Mouse (Mus musculus): ENCODE results near the gene Castor1. TPM values are rescaled to one million over a fixed set of nuclear protein-coding genes. Genes with fewer than 3 reads are reported as not detected.

The Castor1 gene
- polyA plus RNA-seq, 1 experiment: 15.8 TPM

GRCm38 (mm10) chr11:4196636-4197035 is 21.4 kb upstream of the Castor1 start:
- Histone ChIP-seq H3K27ac (ENCODE audit: insufficient read depth, low read depth, low read length) (peak overlapping the region; percentile 97), H3K4me1 (ENCODE audit: control insufficient read depth, insufficient read depth, low read length) (peaks cover 65% of the 10 kb centered on the region), H3K4me3 (ENCODE audit: insufficient read depth, low read depth, low read length) (no peak overlapping the region), H3K27me3 (replicated peaks; ENCODE audit: control insufficient read depth, insufficient read depth, low read length) (no peaks in the 10 kb centered on the region), H3K36me3 (ENCODE audit: control insufficient read depth, insufficient read depth, low read length) (no peaks in the 10 kb centered on the region)
- peak; percentile 90 for DNase-seq
- 29% methylated on average over 8 of the region's 8 CpGs for WGBS
- TF ChIP-seq CTCF (conservative IDR thresholded peaks at IDR 0.05; ENCODE audit: insufficient read depth, insufficient read length, low read depth, low read length) (no peak), POLR2A (IDR thresholded peaks at IDR 0.05; ENCODE audit: low read depth, low read length) (no peak)

DNA sequence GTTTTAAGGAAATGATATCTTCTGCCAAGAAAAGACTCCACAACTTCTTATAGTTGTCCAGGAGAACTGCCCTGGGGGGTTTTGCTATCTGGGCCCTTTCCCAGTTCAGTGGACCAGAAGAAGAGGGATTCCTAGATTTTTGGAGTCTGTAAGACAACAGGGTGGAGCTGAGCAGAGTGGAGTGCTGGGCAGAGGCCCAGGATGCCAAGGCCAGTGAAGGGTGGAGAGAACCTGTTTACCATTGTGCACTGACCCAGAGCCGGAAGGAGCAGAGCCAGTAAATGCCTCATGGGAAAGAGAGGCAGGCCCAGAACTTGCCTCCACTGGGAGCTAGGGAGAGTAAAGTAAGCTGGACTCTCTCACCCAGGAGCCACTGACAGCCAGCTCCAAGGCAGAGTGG is 20.3 kb upstream of the Castor1 start:
- DNase-seq: peak; percentile 96

DNA sequence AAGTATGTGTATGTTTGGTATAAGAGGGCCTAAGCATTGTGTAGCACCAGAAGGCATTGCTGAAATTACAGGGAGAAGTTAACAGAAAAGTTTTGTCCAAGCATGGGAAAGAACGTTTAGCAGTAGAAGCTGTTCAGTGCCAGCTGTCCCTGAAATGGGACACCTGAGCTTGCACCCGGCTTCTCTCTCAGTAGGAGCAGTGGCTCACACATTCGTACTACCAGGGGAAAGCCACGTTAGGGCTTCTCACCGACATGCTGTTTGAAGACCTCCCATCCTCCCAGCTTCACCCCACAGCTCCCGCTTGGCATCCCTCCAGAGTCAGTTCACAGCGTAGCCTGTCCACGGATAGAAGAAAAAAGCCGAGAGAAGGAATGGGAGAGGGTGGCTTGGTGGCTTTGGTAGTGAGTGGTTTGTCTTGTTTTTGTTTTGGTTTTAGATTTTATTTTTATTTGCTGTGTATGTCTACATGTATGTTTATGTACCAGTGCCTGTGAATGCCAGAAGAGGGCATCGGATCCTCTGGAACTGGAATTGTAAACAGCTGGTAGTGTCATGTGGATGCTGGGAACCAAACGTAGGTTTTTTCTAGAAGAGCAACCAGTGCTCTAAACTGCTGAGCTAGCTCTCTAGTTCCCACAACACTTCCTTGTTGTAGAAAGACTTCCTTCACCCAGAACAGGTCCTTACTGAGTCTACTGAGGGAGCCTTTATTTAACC is 15.9 kb upstream of the Castor1 start:
- 37% methylated on average over 11 of the region's 11 CpGs for WGBS
- no peak overlapping the region for H3K4me3 ChIP-seq (ENCODE audit: insufficient read depth, low read depth, low read length)
- no peaks in the 10 kb centered on the region for H3K27me3 ChIP-seq (replicated peaks; ENCODE audit: control insufficient read depth, insufficient read depth, low read length)
- no peaks in the 10 kb centered on the region for H3K36me3 ChIP-seq (ENCODE audit: control insufficient read depth, insufficient read depth, low read length)
- TF ChIP-seq CTCF (conservative IDR thresholded peaks at IDR 0.05; ENCODE audit: insufficient read depth, insufficient read length, low read depth, low read length): no peak
- TF ChIP-seq POLR2A (IDR thresholded peaks at IDR 0.05; ENCODE audit: low read depth, low read length): no peak
- no peak for DNase-seq
- H3K27ac ChIP-seq (ENCODE audit: insufficient read depth, low read depth, low read length): no peak overlapping the region; the same call in 1 of the 2 replicates
- H3K4me1 ChIP-seq (ENCODE audit: control insufficient read depth, insufficient read depth, low read length): peaks cover 35% of the 10 kb centered on the region

More for the DNA sequence above, 20.3 kb upstream of the Castor1 start:
- TF ChIP-seq POLR2A (IDR thresholded peaks at IDR 0.05; ENCODE audit: low read depth, low read length): no peak
- TF ChIP-seq CTCF (conservative IDR thresholded peaks at IDR 0.05; ENCODE audit: insufficient read depth, insufficient read length, low read depth, low read length): no peak
- Histone ChIP-seq H3K4me3 (ENCODE audit: insufficient read depth, low read depth, low read length) (no peak overlapping the region), H3K36me3 (ENCODE audit: control insufficient read depth, insufficient read depth, low read length) (no peaks in the 10 kb centered on the region), H3K27me3 (replicated peaks; ENCODE audit: control insufficient read depth, insufficient read depth, low read length) (no peaks in the 10 kb centered on the region), H3K27ac (ENCODE audit: insufficient read depth, low read depth, low read length) (peak overlapping the region; percentile 97), H3K4me1 (ENCODE audit: control insufficient read depth, insufficient read depth, low read length) (peaks cover 58% of the 10 kb centered on the region)
- WGBS: 27% methylated on average over 1 of the region's 1 CpGs

GRCm38 (mm10) chr11:4202995-4203704 is 14.9 kb upstream of the Castor1 start:
- peak overlapping the region; percentile 69 for H3K27ac ChIP-seq (ENCODE audit: insufficient read depth, low read depth, low read length)
- DNase-seq: no peak
- 53% methylated on average over 12 of the region's 12 CpGs for WGBS
- no peak overlapping the region for H3K4me3 ChIP-seq (ENCODE audit: insufficient read depth, low read depth, low read length)
- TF ChIP-seq CTCF (conservative IDR thresholded peaks at IDR 0.05; ENCODE audit: insufficient read depth, insufficient read length, low read depth, low read length) (no peak), POLR2A (IDR thresholded peaks at IDR 0.05; ENCODE audit: low read depth, low read length) (no peak)
- H3K27me3 ChIP-seq (replicated peaks; ENCODE audit: control insufficient read depth, insufficient read depth, low read length): no peaks in the 10 kb centered on the region
- no peaks in the 10 kb centered on the region for H3K36me3 ChIP-seq (ENCODE audit: control insufficient read depth, insufficient read depth, low read length)
- peaks cover 26% of the 10 kb centered on the region for H3K4me1 ChIP-seq (ENCODE audit: control insufficient read depth, insufficient read depth, low read length)

GRCm38 (mm10) chr11:4203705-4204074 is 14.3 kb upstream of the Castor1 start:
- Histone ChIP-seq H3K27me3 (replicated peaks; ENCODE audit: control insufficient read depth, insufficient read depth, low read length) (no peaks in the 10 kb centered on the region), H3K4me3 (ENCODE audit: insufficient read depth, low read depth, low read length) (no peak overlapping the region), H3K36me3 (ENCODE audit: control insufficient read depth, insufficient read depth, low read length) (no peaks in the 10 kb centered on the region), H3K27ac (ENCODE audit: insufficient read depth, low read depth, low read length) (peak overlapping the region; percentile 69), H3K4me1 (ENCODE audit: control insufficient read depth, insufficient read depth, low read length) (peaks cover 23% of the 10 kb centered on the region)
- no peak for TF ChIP-seq POLR2A (IDR thresholded peaks at IDR 0.05; ENCODE audit: low read depth, low read length)
- no peak for TF ChIP-seq CTCF (conservative IDR thresholded peaks at IDR 0.05; ENCODE audit: insufficient read depth, insufficient read length, low read depth, low read length)
- WGBS: 3% methylated on average over 2 of the region's 2 CpGs
- DNase-seq: peak; percentile 93

DNA sequence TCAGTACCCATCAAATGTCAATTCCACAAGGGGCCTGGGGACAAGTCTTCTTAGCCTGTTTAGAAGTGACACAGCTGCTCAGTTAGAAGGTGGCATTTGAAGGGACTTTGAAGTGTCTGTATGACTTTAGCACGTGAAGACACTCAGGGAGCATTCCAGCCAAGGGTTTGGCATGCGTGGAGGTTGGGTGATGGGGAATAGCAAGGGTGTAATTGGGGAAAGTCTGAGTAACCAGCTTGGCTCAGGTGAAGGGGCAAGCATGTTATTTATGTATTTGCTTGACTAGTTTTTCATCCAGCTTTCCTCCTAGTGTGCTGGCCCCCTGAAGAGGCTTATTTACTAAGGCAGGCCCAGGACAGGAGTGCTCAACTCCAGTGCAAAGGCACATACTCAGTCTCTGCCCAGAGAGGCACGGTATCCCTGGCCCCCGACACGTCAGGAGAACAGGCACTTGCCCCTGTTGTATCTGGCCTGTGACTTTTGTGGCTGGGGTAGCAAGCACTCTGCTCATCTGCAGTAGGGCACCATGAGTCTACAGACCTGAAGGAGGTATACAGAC is 12.8 kb upstream of the Castor1 start:
- Histone ChIP-seq H3K27ac (ENCODE audit: insufficient read depth, low read depth, low read length) (peak overlapping the region; percentile 7; the same call in 1 of the 2 replicates), H3K4me1 (ENCODE audit: control insufficient read depth, insufficient read depth, low read length) (peaks cover 21% of the 10 kb centered on the region), H3K4me3 (ENCODE audit: insufficient read depth, low read depth, low read length) (no peak overlapping the region), H3K36me3 (ENCODE audit: control insufficient read depth, insufficient read depth, low read length) (no peaks in the 10 kb centered on the region), H3K27me3 (replicated peaks; ENCODE audit: control insufficient read depth, insufficient read depth, low read length) (no peaks in the 10 kb centered on the region)
- 50% methylated on average over 5 of the region's 5 CpGs for WGBS
- TF ChIP-seq POLR2A (IDR thresholded peaks at IDR 0.05; ENCODE audit: low read depth, low read length) (no peak), CTCF (conservative IDR thresholded peaks at IDR 0.05; ENCODE audit: insufficient read depth, insufficient read length, low read depth, low read length) (no peak)
- DNase-seq: no peak

GRCm38 (mm10) chr11:4205951-4206350 is 12.1 kb upstream of the Castor1 start:
- WGBS: 69% methylated on average over 7 of the region's 7 CpGs
- Histone ChIP-seq H3K27ac (ENCODE audit: insufficient read depth, low read depth, low read length) (no peak overlapping the region), H3K36me3 (ENCODE audit: control insufficient read depth, insufficient read depth, low read length) (no peaks in the 10 kb centered on the region), H3K4me1 (ENCODE audit: control insufficient read depth, insufficient read depth, low read length) (peaks cover 24% of the 10 kb centered on the region), H3K27me3 (replicated peaks; ENCODE audit: control insufficient read depth, insufficient read depth, low read length) (no peaks in the 10 kb centered on the region), H3K4me3 (ENCODE audit: insufficient read depth, low read depth, low read length) (no peak overlapping the region)
- no peak for TF ChIP-seq POLR2A (IDR thresholded peaks at IDR 0.05; ENCODE audit: low read depth, low read length)
- TF ChIP-seq CTCF (conservative IDR thresholded peaks at IDR 0.05; ENCODE audit: insufficient read depth, insufficient read length, low read depth, low read length): no peak
- DNase-seq: no peak
